Mouse (Mus musculus) testis, adult 2 months (tissue): ENCODE data around the gene Bhlhe41.

ENCODE experiments used
- CTCF ChIP-seq: fragments of 200-500 bp; IDR thresholded peaks from 2 replicates; pipeline ENCODE4 v1.5.1; 2012; ENCODE audit warnings: low read depth, mild to moderate bottlenecking, inconsistent platforms, low read length, moderate library complexity; ENCODE audit not compliant: control insufficient read depth, insufficient read depth, insufficient replicate concordance
- POLR2A ChIP-seq: fragments of 200-500 bp; IDR thresholded peaks from 2 replicates; pipeline ENCODE4 v1.6.1; 2012; ENCODE audit warnings: low read depth, mild to moderate bottlenecking, inconsistent platforms, low read length, moderate library complexity; ENCODE audit not compliant: control insufficient read depth

DNA sequence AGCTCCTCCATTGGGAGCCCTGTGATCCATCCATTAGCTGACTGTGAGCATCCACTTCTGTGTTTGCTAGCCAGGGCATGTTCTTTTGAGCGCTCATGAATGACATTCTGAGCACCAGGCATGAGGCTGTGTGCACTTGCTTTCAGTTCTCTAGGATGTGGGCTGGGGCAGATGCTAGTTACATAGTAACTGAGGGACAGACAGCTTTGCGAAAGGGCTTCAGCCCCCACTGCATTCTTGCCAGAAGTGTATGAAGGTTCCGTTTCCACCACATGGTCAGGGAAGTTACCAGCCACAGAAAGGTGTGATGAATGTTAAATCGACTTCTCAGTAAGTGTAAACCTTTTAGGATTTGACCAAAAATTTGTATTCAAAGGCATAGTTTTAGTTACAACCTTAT lies 18.3 kb upstream of the Bhlhe41 start:
- TF ChIP-seq CTCF (no peak), POLR2A (no peak)
